Mouse (Mus musculus) heart, postnatal 10 days (tissue): Measurements from ENCODE around the gene Rad54l. TPM values are rescaled to one million over a fixed set of nuclear protein-coding genes. Genes with fewer than 3 reads are reported as not detected.

Source experiments
- total RNA-seq, 2 experiments: library from RNA; stranded (reverse); gene quantifications; 2 replicates each; pipeline ENCODE4 v1.2.3; 2021

The Rad54l gene
- total RNA-seq, 2 experiments from 2014 or later, result 3.7 TPM

Other genes starting within 250 kb of the Rad54l start
- gene Kncn, start 239.3 kb downstream of the Rad54l start, total RNA-seq, result not detected
- gene 6430628N08Rik, start 233.0 kb downstream of the Rad54l start, total RNA-seq, result not detected
- not detected for gene Dmbx1, start 183.8 kb downstream of the Rad54l start, total RNA-seq
- gene Faah, start 105.8 kb downstream of the Rad54l start, total RNA-seq, result under 1 TPM; 0.60 to 0.94 TPM
- gene Nsun4, start 69.8 kb downstream of the Rad54l start, total RNA-seq, result 10 to 100 TPM; 23.5 to 24.8 TPM
- 1,000 to 10,000 TPM; 1,784 to 1,838 TPM for gene Uqcrh, start 48.6 kb downstream of the Rad54l start, total RNA-seq
- 10 to 100 TPM; 33.2 to 39.7 TPM for gene Lrrc41, start 48.4 kb downstream of the Rad54l start, total RNA-seq
- gene Pomgnt1, start 150 bp upstream of the Rad54l start, total RNA-seq, result 10 to 100 TPM; 78.4 to 81.9 TPM
- 1 to 10 TPM; 4.6 to 5.1 TPM for gene Lurap1, start 27.6 kb upstream of the Rad54l start, total RNA-seq
- under 1 TPM in 1 of 2 experiments, not detected in 1; 0.14 TPM for gene Tspan1, start 43.9 kb upstream of the Rad54l start, total RNA-seq
- gene 1700042G07Rik, start 49.7 kb upstream of the Rad54l start, total RNA-seq, result not detected
- gene Gm49337, start 49.7 kb upstream of the Rad54l start, total RNA-seq, result under 1 TPM in 1 of 2 experiments, not detected in 1; 0.96 TPM
- gene Pik3r3, start 97.9 kb upstream of the Rad54l start, total RNA-seq, result 10 to 100 TPM; 20.6 to 29.3 TPM